Mouse (Mus musculus) neural tube, embryonic 10.5 days (tissue): ENCODE results near the gene Cdkal1.

Experiments used
- DNase-seq: peaks from one replicate; pipeline ENCODE4 v3.0.0-alpha.2; 2017; ENCODE audit warnings: low spot score; ENCODE audit errors: extremely low spot score

Gene Cdkal1

DNA sequence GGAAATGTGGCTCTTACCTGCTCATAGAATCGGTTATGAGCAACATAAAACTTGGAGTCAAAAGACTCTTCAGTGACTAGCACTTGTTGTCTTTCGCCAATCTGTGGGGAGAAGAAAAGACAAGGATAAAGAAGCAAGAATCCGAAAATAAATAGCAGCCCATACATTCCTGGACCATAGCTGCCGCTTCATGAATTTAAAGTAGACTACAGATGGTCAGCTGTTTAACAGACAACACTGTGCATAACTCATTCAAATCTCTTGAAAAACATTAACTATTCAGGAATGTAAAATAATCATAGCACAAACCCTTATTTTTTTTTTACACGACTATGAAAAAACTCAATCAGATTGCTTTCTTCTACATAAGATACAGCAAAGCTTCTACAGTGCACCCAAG, 498.0 kb downstream of the Cdkal1 start:
- no peak for DNase-seq

DNA sequence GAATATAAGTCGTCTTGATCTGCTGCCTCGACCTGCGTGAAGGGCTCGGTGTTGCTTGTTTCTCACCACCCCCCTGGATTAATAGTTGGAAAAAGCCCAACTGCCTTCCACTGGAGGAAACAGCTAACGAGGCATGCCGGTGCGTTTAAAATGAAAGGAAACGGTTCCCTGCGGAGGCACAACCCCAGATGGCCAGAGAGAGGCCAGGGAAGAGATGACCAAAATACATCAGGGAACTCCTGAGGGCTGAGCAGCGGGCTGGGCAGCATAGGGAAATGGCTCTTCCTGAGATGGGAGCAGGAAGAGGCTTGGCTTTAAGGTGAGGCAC, 499.4 kb downstream of the Cdkal1 start:
- peak; percentile 25 for DNase-seq

DNA sequence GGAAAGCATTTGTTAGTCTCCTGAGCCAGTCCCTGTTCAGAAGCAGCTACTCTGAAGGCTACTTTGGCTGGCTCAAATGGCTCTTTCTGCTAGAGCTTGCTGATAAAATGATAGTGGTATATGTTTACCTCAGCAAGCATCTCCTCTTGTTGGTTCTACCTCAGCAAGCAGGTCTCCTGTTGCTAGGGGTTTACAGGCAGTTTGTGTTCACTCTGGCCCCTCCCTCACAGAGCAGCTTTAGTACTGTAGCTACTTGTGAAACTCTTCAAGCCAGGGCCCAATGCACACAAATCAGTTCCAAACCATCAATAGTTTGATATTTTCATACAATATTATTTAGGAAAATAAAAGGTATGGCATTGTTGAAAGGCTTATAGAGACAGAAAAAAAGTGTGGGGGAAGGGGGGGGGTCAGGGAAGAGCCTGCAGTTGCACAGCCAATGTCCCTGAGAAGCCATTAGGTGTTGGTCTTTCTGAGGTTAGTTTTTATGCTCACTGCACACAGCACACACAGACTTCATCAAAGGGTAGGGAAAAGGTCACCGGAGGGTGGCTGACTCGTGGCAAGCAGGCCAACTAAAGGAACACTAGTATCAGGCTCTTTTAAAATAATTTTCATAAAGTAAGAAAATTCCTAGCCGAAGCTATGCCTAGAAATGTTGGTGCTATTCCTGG, 499.9 kb downstream of the Cdkal1 start:
- no peak for DNase-seq

DNA sequence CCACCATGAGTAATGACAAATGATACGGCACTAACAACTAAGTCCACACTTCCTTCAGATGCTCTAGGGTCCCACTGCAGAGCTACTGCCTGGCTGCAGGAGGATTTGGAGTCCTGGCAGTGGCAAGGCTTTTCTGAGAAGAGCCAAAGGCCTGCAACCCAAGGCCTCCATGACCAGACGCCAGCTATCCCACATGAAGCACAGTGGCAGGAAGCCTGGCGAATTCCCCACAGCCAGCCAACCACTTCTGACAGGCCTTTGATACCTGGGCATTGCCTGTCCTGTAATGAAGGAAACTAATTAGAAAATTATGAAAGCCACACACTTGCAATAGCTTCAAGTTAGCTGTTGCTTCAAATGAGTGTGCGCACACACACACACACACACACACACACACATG, 500.5 kb downstream of the Cdkal1 start:
- DNase-seq, result no peak

DNA sequence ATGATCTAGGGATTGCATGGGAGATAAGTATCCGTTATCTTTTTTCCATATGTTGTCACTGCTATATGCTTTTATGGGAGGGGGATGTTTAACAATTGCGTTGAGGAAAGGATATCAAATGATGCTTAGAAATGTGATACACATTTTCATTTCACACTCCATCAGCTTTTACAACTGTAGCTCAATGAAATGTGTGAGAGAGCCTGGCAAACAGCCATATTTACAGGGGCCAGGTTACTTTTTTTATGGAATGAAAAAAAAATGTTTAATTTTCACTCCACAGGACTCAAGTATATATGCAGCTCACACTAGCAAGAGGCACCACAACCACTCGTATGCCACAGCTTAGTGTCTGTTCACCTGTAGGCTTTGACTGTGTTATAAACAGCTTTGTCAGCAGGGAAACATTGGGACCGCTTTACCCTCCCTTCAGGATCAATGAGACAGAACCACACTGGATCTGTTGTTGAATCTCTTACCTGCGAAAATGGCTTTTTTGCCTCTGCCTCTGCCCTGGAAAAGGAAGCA, 501.5 kb downstream of the Cdkal1 start:
- no peak for DNase-seq

DNA sequence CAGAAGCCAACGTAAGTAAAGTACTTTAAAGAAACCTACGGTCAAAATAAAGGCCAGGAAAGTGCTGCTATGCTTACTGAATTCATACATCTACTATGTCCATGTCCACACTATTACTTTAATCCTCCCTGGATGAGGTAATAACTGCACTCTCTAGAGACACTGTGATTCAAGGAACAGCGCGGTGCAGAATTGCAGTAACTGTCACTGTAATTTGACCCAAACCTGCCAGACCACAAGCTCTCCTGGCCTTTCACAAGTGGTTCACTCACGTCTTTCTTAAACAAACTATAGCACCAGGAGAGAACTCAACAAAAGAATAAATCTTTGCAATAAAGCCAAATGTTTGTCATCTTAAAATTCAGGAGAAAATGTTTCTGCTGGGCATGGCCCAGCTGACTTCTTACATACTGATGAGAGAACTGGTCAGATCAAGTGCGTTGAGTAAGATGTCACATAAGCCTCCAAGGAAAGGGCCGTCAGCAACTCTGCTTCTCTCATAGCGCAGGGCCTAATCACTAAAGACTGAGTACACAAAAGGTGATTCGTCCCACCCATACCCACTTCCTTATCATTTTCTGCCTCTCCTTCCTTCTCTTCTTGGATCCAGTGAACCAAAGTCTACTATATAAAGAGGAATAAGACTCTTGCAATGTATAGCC, 504.3 kb downstream of the Cdkal1 start:
- no peak for DNase-seq

DNA sequence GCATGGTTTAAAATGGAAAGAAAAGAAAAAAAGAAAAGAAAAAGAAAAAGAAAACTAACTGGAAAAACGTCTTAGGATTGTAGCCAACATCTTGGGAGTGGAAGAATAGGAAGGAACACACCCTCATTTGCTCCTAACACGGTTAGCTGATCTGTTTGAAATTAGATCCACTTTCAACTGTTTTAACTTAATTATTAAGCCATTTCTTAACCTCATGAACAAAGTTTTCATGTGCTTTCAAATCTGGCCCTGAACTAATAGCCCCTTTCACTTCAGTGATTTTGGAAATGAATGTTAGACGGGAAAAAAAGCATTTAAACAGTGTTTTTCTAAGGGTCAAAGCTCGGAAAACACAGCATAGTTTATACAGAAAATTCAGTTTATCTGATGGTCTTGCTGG, 505.5 kb downstream of the Cdkal1 start:
- no peak for DNase-seq

DNA sequence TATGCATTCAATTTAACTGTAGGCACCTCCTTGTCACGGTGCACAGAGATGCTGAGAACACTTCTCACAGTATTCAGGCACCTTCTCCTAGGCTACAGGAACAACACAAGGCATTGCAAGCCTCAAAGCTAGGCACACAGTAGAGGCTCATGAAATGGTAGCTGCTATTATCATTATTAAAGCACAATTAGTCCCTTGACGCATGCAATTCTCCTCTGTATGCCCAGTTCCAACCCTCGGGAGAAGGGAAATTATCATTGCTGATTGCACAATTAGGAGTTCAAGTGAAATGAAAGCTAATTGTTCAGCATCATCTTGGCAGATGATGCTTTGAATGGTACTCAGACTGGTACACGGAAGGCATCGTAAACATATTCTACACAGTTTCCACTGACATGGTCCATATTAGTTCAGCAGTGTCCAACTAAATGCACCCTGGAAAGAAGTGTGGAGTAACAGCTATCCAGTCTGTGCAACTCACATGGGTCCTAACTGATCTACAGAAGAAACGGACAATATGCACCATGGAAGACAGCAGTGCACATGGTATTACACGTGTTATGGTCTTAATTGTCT, 506.0 kb downstream of the Cdkal1 start:
- no peak for DNase-seq

DNA sequence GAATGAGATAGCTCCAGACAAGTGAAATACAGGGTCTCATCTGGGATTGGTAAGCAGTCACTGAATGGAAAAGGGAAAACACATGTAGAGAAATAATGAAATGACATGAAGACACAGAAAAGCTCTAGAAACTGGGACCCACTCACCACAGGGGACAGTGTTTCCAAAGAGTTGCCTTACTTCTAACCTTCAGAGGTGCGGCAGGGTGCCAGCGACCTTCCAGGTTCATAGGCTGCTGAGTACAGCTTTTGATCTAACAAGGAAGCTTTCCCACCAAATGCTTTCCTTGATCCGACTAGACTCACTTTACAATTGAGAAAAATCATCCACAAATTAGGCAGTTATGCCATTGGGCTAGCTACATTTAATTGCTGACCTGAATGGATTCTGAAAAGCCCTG, 507.1 kb downstream of the Cdkal1 start:
- no peak for DNase-seq

DNA sequence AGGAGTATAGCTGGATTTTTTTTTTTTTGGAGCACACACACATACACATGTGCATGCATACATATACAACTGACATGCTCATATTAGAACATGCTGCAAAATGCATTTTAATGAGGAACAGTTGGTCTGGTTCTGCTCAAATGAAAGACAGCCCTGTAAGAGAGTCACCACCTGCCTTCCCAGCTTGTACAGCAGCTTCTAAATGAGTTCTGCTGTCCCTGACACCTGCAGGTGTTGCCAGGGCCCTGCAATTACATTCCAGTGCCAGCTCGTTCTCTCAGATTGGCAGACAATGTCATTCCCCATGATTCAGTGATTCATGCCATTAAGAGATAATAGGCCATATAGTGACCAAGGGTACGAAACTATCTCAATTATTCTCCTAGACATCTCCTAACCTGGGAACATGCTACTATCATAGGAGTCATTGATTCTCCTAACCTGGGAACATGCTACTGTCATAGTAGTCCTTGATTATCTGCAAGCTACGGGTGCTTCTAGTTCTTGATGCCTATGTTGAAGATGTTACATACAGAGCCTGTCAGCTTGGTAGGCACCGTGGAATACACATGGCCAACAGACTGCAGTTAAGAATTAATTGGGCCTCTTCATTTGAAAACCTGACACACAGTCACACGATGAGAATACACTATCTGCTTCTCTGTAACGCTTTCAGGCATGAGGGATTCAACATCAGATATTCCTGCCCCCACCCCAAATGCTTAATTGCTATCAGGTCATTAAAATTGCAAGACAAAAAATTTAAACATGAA, 522.6 kb downstream of the Cdkal1 start:
- no peak for DNase-seq

DNA sequence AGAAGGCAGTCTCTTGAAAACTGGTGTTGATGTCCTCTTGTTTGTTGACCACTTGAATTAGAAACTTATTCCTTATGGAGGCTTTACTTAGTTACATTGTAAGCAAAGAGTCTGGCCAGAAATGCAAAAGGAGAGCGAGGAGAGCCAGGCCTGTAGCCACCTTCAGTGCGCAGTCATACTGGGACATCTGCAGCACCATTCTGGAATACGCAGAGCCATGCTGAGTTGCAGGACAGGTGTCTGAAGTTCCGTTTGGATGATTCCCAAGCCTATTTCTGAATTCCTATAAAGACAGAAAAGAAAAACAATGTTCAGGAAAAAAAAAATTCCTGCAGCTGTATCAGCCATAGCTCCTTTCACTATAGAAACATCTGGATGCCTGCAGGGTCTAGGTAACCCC, 529.5 kb downstream of the Cdkal1 start:
- no peak for DNase-seq

DNA sequence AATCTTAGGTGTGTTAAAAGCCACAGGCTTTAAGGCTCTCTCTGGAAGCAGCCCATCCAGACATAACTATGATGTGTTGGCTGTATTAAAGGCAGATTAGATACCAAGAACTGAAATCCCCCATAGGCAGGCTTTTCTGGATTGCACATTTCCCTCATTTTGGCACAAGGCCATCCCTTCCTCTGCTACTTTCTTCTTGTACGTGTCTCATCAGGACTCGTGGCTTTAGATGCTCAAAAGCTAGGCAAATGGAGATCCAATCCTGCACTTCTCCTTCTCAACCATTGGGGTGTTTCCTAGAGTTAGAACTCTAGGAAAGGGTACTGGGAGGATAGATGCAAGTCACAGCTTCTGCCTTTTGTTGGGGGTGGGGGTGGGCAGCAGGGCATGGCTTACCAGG, 535.1 kb downstream of the Cdkal1 start:
- no peak for DNase-seq

DNA sequence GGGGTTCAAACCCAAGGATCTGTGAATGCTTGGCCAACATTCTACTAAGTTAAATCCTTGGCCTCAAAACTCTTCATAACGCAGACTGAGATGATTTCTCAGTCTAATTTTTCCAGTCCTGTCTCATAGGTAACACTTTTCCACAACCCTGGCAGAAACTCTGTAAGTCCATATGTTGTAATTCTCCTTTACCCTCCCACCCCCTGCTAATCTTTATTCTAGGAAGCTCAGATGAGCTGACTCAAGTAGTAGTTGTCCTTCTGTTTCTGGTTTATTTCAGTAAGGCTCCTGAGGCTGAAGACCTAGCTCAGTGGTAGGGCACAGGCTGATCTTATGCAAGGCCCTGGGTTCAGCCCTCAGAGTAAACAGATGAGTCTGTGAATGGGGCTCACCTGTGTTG, 537.8 kb downstream of the Cdkal1 start:
- no peak for DNase-seq

DNA sequence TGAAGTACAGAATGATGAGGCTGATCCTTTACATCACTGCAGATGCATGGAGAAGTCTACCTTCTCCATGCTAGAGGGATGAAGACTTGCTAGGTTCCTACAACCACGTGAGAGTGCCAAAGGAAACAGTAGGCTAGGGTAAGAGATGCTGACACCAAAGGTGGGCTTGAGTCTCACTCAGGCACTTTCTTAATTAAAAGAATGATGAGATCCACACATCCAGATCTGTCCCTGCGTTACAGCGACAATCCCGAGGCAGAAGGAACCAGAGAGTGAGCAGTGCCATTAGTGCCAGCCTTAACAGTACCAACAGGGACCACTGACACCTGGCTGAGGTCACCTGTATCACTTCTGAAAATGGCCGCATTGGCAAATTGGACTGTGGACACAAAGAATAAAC, 539.2 kb downstream of the Cdkal1 start:
- DNase-seq, result no peak

DNA sequence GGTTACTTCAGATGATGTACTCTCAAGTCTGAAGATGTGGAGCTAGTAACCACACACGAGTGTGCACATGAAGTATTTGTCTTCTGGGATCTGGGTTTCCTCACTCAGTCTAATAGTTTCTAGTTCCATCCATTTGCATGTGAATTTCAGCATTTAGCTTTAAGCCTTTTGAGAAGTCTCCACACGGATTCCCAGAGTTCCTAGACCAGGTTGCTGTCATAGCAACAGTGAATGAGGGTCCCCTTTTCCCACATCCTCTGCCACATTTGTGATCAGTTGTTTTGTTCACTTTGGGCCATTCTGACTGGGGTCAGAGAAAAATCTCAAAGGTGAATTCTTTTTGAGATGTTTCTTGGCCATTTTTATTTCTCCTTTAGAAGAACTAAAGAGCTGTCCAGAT, 543.4 kb downstream of the Cdkal1 start:
- no peak for DNase-seq

DNA sequence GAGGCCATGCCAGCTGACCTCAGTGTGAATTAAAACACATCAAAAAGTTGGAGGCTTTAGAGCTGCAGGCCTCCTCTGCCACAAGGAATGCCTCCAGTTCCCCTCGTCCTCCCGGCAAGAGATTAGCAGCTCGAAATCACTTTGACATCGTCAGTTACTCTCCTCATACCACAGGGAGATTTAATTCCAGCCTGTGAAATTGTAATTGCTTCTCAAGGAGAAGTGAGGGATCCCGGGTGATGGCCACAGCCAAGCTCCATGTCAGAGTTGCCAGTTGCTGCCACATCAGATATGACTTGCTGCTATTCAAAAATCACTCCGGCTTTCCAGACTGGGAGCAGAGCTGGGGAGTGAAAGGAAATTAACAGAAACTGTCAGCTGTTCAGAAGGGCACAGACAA, 548.1 kb downstream of the Cdkal1 start:
- DNase-seq, result no peak

DNA sequence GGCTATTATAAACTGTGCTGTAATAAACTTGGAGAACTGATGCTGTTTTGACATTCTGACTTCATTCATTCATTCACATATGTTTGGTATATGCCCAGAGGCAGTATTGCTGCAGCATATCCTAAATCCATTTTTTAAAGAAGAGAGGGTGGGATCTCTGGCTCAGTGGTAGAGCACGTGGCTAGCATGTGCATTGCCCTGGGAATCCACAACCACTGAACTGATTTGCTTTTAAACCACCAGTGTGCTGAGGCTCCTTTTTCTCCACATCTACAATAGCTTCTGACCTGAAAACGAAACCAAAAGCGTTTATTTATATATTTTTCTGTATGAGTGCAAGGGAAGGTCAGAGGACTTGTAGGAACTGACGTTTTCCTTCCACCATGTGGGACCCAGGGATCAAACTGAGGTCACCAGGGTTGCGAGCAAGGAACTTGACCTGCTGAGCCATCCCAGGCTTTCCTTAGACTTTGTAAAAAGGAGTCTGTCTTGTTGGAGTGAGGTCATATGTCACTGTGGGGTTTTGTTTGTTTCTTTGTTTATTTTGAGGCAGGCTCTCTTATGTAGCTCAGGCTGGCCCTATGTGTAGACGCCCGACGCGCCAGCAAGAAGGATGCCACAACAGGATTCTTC, 562.8 kb downstream of the Cdkal1 start:
- DNase-seq, result no peak

DNA sequence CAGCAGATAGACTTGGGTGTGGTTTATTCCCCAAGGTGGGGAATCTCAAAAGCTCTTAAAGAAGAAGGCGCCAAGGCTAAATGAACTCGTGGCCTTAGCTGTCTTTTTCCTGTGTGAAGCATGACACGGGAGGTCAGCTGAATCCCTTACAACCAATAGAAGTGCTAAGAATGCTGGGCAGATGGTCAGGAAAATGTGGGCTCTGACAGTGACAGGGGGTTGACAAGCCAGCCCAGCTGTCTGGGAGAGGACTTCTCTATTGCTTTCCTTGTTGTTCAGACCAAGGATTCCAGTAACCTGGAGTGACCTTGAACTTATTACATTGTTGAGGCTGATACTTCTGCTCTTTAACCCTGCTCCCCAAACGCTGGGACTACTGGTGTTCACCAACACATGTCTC, 564.9 kb downstream of the Cdkal1 start:
- no peak for DNase-seq

DNA sequence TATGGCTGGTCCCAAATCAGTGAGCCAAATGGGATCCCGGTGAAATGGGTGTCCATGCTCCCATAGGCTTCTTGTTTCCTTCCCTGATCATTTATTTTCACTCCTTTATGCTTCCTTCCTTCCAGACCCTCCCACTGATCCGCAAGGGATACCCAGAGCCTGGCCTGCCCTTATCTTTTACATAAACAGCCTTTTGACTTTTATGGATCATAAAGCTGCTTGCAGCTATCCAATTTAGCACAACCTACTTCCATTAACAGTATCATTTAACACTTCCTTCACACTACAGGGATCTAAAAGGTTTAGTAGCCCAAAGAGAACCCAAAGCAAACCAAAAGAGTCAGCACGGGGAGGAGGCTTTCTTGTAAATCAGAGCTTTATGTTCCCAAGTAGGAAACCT, 570.4 kb downstream of the Cdkal1 start:
- no peak for DNase-seq

DNA sequence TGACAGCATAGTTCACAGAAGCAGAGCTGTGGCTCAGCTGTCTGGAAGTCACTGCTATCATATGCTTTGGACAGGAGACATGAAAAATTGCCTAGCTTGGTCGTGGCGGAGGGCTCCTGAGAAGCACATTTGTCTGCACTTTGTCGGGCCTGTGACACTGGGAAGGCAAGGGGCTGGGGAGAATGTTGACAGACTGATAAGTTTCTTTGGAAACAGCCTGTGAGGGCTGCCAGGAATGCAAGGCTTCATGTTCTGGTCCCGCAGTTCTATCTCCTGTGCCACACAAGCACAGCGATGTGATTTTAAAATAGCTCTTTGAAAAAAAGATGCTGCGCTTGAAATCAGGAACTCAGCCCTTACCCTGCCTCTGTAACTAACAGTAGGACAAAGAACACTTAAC, 573.9 kb downstream of the Cdkal1 start:
- DNase-seq, result no peak

DNA sequence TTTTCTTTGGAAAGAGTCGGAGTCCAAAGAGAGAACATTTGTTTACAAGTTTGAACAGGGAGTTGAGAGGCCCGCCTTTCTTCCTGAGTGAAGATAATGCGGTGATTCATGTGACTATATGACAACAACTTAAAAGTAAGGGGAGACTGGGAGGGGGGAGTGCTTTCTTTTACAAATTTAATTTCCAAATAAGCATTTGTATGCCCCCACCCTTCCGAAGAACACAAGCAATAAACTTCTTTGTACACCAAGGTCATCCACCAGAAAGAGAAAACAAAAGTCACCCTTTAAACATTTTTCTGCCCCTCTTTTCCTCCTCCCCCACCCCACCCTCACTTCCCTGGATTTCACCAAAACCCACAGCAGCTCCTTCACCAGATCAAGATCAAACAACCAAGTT, 577.3 kb downstream of the Cdkal1 start:
- DNase-seq, result no peak

DNA sequence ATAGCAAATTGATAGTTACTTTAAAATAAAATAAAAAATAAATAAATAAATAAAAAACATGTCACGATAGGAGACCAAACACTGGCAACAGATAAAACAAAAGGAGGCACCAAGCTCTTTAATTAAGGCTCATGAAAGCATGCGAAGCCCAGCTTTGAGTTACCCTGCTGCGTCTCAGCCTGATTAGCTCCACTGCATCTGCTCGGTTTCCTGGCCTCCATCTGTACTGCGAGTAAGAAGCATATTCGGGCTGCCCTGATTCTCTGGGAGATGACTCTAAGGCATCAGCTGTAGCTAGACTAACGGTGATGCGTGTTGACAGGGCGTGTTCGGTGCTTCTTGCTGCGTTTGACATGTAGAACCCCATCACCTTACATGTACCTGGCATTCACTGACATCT, 581.2 kb downstream of the Cdkal1 start:
- DNase-seq, result no peak
